Mouse (Mus musculus): ENCODE measurements around the gene Lrrc8c.

DNA sequence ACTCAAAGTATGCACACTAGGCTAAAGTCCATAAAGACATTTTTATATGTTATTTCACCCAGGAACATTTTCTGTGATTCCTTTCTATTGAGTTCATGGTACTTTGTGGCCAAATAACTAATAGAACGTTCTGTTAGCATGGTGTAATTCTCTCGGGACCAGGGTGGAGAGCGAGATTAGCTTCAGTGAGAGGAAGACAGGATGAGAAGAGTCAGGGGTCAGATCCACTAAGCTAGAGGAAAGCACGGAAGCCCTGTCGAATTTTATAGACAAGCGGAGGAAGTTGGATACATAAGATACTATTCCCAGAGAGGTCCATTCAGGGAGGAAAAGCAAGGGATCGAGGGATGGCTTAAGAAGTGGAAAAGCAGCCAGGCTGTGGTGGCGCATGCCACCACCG is 41.7 kb upstream of the Lrrc8c start:
- TF ChIP-seq CTCF (IDR thresholded peaks at IDR 0.05; ENCODE audit: low read depth, low read length) (no peak), GATA2 (IDR thresholded peaks at IDR 0.05; ENCODE audit: borderline replicate concordance, low read depth, low read length) (no peak), POLR2AphosphoS5 (IDR thresholded peaks at IDR 0.05; ENCODE audit: insufficient replicate concordance, low read depth, low read length) (no peak)

All from G1E (cell line).